Mouse (Mus musculus): ENCODE data around the gene Evi5l.

Gene Evi5l

GRCm38 (mm10) chr8:4165852-4166751 lies at the start of gene Evi5l:
TSS of gene Evi5l (plus strand) at chr8:4166567.
- DNase-seq: peak; percentile 98 to 99

- no peak for DNase-seq
Measured at GRCm38 (mm10) chr8:4133798-4134197, 32.6 kb upstream of the Evi5l start, which contains the start of gene Cd209g. TSS of gene Cd209g (plus strand) at chr8:4134098.

GRCm38 (mm10) chr8:4139660-4140646 lies 26.4 kb upstream of the Evi5l start:
- peak; percentile 68 to 72 for DNase-seq

- DNase-seq: no peak
Measured at GRCm38 (mm10) chr8:4141721-4142120, 24.6 kb upstream of the Evi5l start.

- no peak for DNase-seq
Measured at GRCm38 (mm10) chr8:4147272-4147671, 19.1 kb upstream of the Evi5l start.

GRCm38 (mm10) chr8:4154878-4155277 lies 11.5 kb upstream of the Evi5l start:
- no peak for DNase-seq

- DNase-seq: peak; percentile 49 to 70
Measured at GRCm38 (mm10) chr8:4162786-4163185, 3.6 kb upstream of the Evi5l start.

- DNase-seq: no peak
Measured at GRCm38 (mm10) chr8:4165176-4165851, 1.1 kb upstream of the Evi5l start.

- no peak for DNase-seq
Measured at GRCm38 (mm10) chr8:4166881-4167525, 636 bp downstream of the Evi5l start.

GRCm38 (mm10) chr8:4167918-4168317 lies 1.6 kb downstream of the Evi5l start:
- no peak for DNase-seq

- no peak for DNase-seq
Measured at GRCm38 (mm10) chr8:4172486-4172885, 6.1 kb downstream of the Evi5l start.

GRCm38 (mm10) chr8:4174018-4174417 lies 7.7 kb downstream of the Evi5l start:
- no peak for DNase-seq

GRCm38 (mm10) chr8:4183409-4183808 lies 17.0 kb downstream of the Evi5l start:
- no peak for DNase-seq

- DNase-seq: no peak
Measured at GRCm38 (mm10) chr8:4186151-4186550, 19.8 kb downstream of the Evi5l start.

GRCm38 (mm10) chr8:4188605-4189004 lies 22.2 kb downstream of the Evi5l start:
- DNase-seq: no peak

- DNase-seq: no peak
Measured at GRCm38 (mm10) chr8:4189031-4189722, 22.8 kb downstream of the Evi5l start.

GRCm38 (mm10) chr8:4192305-4192704 lies 25.9 kb downstream of the Evi5l start:
- no peak for DNase-seq

- peak; percentile 84 to 86 for DNase-seq
Measured at GRCm38 (mm10) chr8:4192807-4193587, 26.6 kb downstream of the Evi5l start.

GRCm38 (mm10) chr8:4193588-4193894 lies 27.2 kb downstream of the Evi5l start:
- no peak for DNase-seq

GRCm38 (mm10) chr8:4201321-4201720 lies 35.0 kb downstream of the Evi5l start:
- no peak for DNase-seq
